Mouse (Mus musculus) liver, embryonic 14.5 days (tissue): ENCODE results near the gene Sema7a. TPM values are rescaled to one million over a fixed set of nuclear protein-coding genes. Genes with fewer than 3 reads are reported as not detected.

Experiments used
- ATAC-seq: fragments of 200-750 bp; cut with Nextera tagmentation; 2 replicates; pipeline ENCODE4 v1.8.0; 2017; ENCODE audit warnings: moderate number of reproducible peaks, mild to moderate bottlenecking, moderate library complexity; ENCODE audit not compliant: insufficient read depth
- DNase-seq, 3 experiments: peaks; one replicate each; pipeline ENCODE4 v3.0.0-alpha.2; 2012 to 2013; ENCODE audit warnings: low read depth in 3 of 3, low spot score in 3 of 3
- H3K27ac ChIP-seq: fragments of 300-500 bp; sonication (generic); 2 replicates; pipeline ENCODE4 v1.5.1; 2014; ENCODE audit warnings: moderate library complexity, mild to moderate bottlenecking, control low read depth, inconsistent platforms
- H3K27me3 ChIP-seq: fragments of 300-500 bp; sonication (generic); 2 replicates; pipeline ENCODE4 v1.6.1; 2014; ENCODE audit warnings: mild to moderate bottlenecking, low read length, moderate library complexity; ENCODE audit not compliant: control insufficient read depth, insufficient read depth
- H3K36me3 ChIP-seq: fragments of 300-500 bp; sonication (generic); replicated peaks from 2 replicates; pipeline ENCODE4 v1.6.1; 2014; ENCODE audit warnings: low read depth; ENCODE audit not compliant: control insufficient read depth, insufficient read depth
- H3K4me1 ChIP-seq, 2 experiments: fragments of 200-500 bp in 1 of 2; fragments of 300-500 bp in 1 of 2; sonication (generic) in 1 of 2; replicated peaks; 2 replicates each; pipeline ENCODE4 v1.6.1; 2012 to 2014; ENCODE audit warnings: antibody characterized with exemption in 1 of 2, inconsistent platforms in 1 of 2, low read length in 1 of 2; ENCODE audit not compliant: control insufficient read depth in 2 of 2, insufficient read depth in 2 of 2
- H3K4me2 ChIP-seq: fragments of 300-500 bp; sonication (generic); 2 replicates; pipeline ENCODE4 v1.6.1; 2014; ENCODE audit warnings: low read depth, mild to moderate bottlenecking, control low read depth, moderate library complexity
- H3K4me3 ChIP-seq, 2 experiments: fragments of 200-500 bp in 1 of 2; fragments of 300-500 bp in 1 of 2; sonication (generic) in 1 of 2; 2 replicates each; pipeline ENCODE4 v1.5.1; 2012 to 2014; ENCODE audit warnings: low read depth in 2 of 2, low read length in 2 of 2, mild to moderate bottlenecking in 2 of 2, control low read depth in 1 of 2, inconsistent platforms in 1 of 2, moderate library complexity in 1 of 2; ENCODE audit not compliant: insufficient read depth in 1 of 2
- H3K9ac ChIP-seq: fragments of 300-500 bp; sonication (generic); replicated peaks from 2 replicates; pipeline ENCODE4 v1.6.1; 2014; ENCODE audit warnings: mild to moderate bottlenecking, control low read depth, moderate library complexity
- H3K9me3 ChIP-seq: fragments of 300-500 bp; sonication (generic); 2 replicates; pipeline ENCODE4 v1.6.1; 2016; ENCODE audit warnings: low read length, mixed read lengths; ENCODE audit not compliant: control insufficient read depth
- CTCF ChIP-seq: IDR thresholded peaks from 2 replicates; pipeline ENCODE4 v1.5.1; 2016; ENCODE audit warnings: antibody characterized with exemption, low read depth, control low read depth
- EP300 ChIP-seq: IDR thresholded peaks from 2 replicates; pipeline ENCODE4 v1.6.1; 2016; ENCODE audit warnings: antibody characterized with exemption, low read depth
- whole genome bisulfite sequencing: fragments of 180-500 bp; shearing (Covaris S2); extraction: QIAGEN DNeasy Blood & Tissue Kit; methylation state at CpG from one replicate; pipeline ENCODE4 v1.1.7; 2014; ENCODE audit not compliant: insufficient replicate concordance; 5-methylcytosine and 5-hydroxymethylcytosine counted together
- polyA plus RNA-seq, 2 experiments: library from polyadenylated mRNA; depleted of rRNA in 1 of 2; stranded (reverse) in 1 of 2; unstranded in 1 of 2; fragments of >200 nt; fragmentation: Nextera tagmentation in 1 of 2; extraction: Ambion mirVana in 1 of 2; gene quantifications; 2 replicates each; pipeline versions ENCODE4 v1.2.1 to v1.2.3; 2012 to 2014

Sema7a gene
- polyA plus RNA-seq, 2 experiments, result 0.08 TPM; not detected in 1

GRCm38 (mm10) chr9:57974221-57974620 is 34.3 kb downstream of the Sema7a start:
- Histone ChIP-seq H3K9me3 (no peaks in the 10 kb centered on the region), H3K4me2 (no peak overlapping the region), H3K36me3 (no peaks in the 10 kb centered on the region), H3K4me3 (no peak overlapping the region), H3K27me3 (no peaks in the 10 kb centered on the region), H3K4me1 (peaks cover 0 to 4% of the 10 kb centered on the region in 2 experiments; a peak in 1 of 4 replicates), H3K9ac (no peak overlapping the region), H3K27ac (no peak overlapping the region)
- no peak for ATAC-seq
- TF ChIP-seq EP300 (no peak), CTCF (no peak)
- WGBS, result 47% methylated on average over 5 of the region's 5 CpGs
- no peak for DNase-seq

GRCm38 (mm10) chr9:57975200-57975821 is 35.4 kb downstream of the Sema7a start:
- ATAC-seq, result no peak

GRCm38 (mm10) chr9:57978025-57978424 is 38.1 kb downstream of the Sema7a start:
- Histone ChIP-seq H3K27ac (no peak overlapping the region), H3K9ac (no peak overlapping the region), H3K9me3 (no peaks in the 10 kb centered on the region), H3K36me3 (no peaks in the 10 kb centered on the region), H3K4me3 (no peak overlapping the region), H3K4me1 (peaks cover 0 to 3% of the 10 kb centered on the region in 2 experiments; a peak in 1 of 4 replicates), H3K27me3 (no peaks in the 10 kb centered on the region), H3K4me2 (no peak overlapping the region)
- TF ChIP-seq CTCF (no peak), EP300 (no peak)
- 24% methylated on average over 6 of the region's 6 CpGs for WGBS
- DNase-seq, result no peak
- ATAC-seq, result no peak

More at GRCm38 (mm10) chr9:57975200-57975821, 35.4 kb downstream of the Sema7a start:
- no peaks in the 10 kb centered on the region for H3K36me3 ChIP-seq
- no peak overlapping the region for H3K4me2 ChIP-seq
- H3K4me3 ChIP-seq, result no peak overlapping the region
- no peak overlapping the region for H3K27ac ChIP-seq
- H3K4me1 ChIP-seq, result peaks cover 0 to 4% of the 10 kb centered on the region in 2 experiments; a peak in 1 of 4 replicates
- H3K9me3 ChIP-seq, result no peaks in the 10 kb centered on the region
- no peaks in the 10 kb centered on the region for H3K27me3 ChIP-seq
- no peak for TF ChIP-seq EP300
- no peak overlapping the region for H3K9ac ChIP-seq
- 54% methylated on average over 5 of the region's 5 CpGs for WGBS
- no peak for DNase-seq

- no peak for DNase-seq
- H3K36me3 ChIP-seq, result no peaks in the 10 kb centered on the region
- H3K9ac ChIP-seq, result no peak overlapping the region
- H3K4me3 ChIP-seq, result no peak overlapping the region
- H3K4me1 ChIP-seq, result no peaks in the 10 kb centered on the region
- no peaks in the 10 kb centered on the region for H3K27me3 ChIP-seq
- H3K27ac ChIP-seq, result no peak overlapping the region
- WGBS, result 34% methylated on average over 3 of the region's 3 CpGs
- no peaks in the 10 kb centered on the region for H3K9me3 ChIP-seq
- TF ChIP-seq EP300 (no peak), CTCF (no peak)
- H3K4me2 ChIP-seq, result no peak overlapping the region
- ATAC-seq, result no peak
Measured at GRCm38 (mm10) chr9:57978858-57979257, 38.9 kb downstream of the Sema7a start.

GRCm38 (mm10) chr9:57980570-57980969 is 40.7 kb downstream of the Sema7a start:
- H3K9ac ChIP-seq, result no peak overlapping the region
- H3K9me3 ChIP-seq, result no peaks in the 10 kb centered on the region
- no peaks in the 10 kb centered on the region for H3K4me1 ChIP-seq
- DNase-seq (no peak), ATAC-seq (no peak)
- TF ChIP-seq CTCF, result no peak
- TF ChIP-seq EP300, result no peak
- H3K36me3 ChIP-seq, result no peaks in the 10 kb centered on the region
- 36% methylated on average over 10 of the region's 10 CpGs for WGBS
- no peak overlapping the region for H3K27ac ChIP-seq
- no peak overlapping the region for H3K4me3 ChIP-seq
- H3K27me3 ChIP-seq, result no peaks in the 10 kb centered on the region
- H3K4me2 ChIP-seq, result no peak overlapping the region
